Mouse (Mus musculus) inflammation-experienced regulatory T-cells, adult 6 months (primary cell): ENCODE data around the gene Ehhadh. TPM values are rescaled to one million over a fixed set of nuclear protein-coding genes. Genes with fewer than 3 reads are reported as not detected.
"Not testable (repeated sequence)": the region's sequence is repeated elsewhere in the genome, so short reads cannot be mapped to it uniquely, and the experiment has no call there.

Source experiments
- ATAC-seq: one replicate; pipeline ENCODE4 v1.8.0; 2017
- polyA plus RNA-seq, 3 experiments: library from polyadenylated mRNA; unstranded; fragments of 100-300 nt; shearing (Covaris generic); gene quantifications; one replicate each; pipeline ENCODE4 v1.2.1; 2017

Gene Ehhadh
- 1 to 10 TPM; 3.2 to 7.9 (median 6.3) TPM for polyA plus RNA-seq

DNA sequence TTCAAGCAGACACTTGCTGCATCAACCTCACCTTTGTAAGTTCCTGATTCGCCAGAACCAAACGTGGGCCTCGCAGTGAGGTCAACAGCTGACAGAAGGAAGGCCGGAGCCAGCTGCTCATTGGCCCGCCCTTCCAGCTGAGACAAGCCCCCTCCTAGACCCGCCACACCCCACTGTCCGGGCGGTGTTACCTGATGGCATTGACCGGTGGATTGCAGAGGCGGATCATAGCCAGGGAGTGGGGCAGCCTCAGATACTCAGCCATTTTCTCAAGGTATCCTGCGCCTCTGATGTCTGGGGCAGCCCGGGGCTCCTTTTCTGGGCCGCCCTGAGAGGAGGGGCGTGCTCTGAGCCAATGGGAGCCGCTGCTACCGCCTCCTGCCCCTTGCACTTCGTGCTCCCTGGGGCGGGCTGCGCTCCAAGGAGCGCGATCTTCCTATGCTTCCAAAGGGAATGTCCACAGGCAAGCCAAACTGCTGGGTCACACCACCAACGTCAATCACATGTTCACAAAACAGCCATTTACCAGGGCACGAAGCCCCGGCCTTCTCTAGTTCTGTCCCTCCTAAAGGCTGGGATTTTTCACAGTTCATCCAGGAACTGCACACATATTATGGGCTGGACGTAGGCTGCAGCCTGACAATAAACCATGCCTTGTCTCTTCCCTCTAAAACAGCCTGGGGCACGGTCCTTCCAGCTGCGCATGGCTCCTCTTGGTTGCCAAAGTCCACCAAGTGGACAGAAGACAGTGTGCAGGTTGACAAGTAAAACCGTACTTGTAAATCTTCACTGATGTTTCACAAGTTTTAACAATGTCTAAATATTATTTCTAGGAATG, at the start of gene Ehhadh:
TSS of gene Ehhadh (minus strand) at position 292 of the 838 bp plus-strand sequence.
- peak; percentile 94 for ATAC-seq

- peak; percentile 45 for ATAC-seq
Measured at GRCm38 (mm10) chr16:21836311-21837072, 48.9 kb upstream of the Ehhadh start.

GRCm38 (mm10) chr16:21835584-21835931, 48.0 kb upstream of the Ehhadh start:
- peak; percentile 80 for ATAC-seq

DNA sequence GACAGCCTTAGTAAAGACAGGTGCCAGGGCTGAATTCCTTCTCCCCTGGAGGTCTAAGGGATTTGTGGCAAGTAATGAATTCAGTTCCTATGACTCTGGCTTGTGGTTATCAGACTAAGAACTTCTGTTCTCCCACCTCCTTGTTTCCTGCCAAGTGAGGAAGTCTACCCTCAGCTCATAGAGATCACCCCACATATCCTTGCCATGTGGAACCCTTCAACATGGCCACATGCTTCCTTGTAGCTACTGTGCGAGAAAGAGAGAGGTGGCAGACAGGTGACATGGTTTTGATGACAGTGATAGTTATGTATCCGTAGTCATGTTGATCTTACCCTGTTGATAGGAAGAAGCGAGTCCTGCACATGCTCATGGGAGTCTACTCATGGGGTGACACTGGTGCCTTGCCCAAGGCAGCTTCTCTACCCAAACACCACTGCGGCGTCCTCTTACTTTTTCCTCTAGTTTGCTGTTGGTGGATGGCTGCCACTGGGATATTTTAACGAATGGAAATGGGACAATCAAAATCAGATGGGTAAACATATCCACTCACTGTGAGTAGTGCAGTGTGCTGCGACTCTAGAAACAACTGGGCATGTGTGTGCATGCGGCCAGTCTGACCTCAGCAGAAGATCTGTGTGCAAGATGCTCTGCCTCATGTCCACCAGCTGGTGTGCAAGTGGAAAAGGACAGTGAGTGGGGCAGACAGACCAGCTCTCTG, 47.4 kb upstream of the Ehhadh start:
- peak; percentile 12 for ATAC-seq

GRCm38 (mm10) chr16:21833970-21834369, 46.4 kb upstream of the Ehhadh start:
- no peak for ATAC-seq

DNA sequence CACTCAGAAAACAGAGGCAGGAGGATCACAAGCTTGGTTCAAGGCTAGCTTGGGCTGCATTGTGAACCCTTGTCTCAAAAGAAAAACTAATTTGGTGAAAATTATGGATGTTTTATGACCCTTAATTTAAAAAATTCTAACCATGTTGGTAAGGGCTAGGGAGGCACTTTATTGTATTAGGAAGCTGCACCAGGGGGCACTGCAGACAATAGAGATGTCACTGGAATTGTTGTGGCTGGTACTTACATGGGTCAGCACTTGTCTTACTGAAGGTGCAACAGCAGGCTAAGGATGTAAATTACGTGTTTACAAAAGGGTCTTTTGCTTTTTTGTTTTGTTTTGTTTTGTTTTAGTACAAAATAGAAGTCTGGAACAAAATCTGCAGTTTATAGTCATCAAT, 45.9 kb upstream of the Ehhadh start:
- no peak for ATAC-seq

- ATAC-seq: no peak
Measured at GRCm38 (mm10) chr16:21831764-21832163, 44.2 kb upstream of the Ehhadh start.

DNA sequence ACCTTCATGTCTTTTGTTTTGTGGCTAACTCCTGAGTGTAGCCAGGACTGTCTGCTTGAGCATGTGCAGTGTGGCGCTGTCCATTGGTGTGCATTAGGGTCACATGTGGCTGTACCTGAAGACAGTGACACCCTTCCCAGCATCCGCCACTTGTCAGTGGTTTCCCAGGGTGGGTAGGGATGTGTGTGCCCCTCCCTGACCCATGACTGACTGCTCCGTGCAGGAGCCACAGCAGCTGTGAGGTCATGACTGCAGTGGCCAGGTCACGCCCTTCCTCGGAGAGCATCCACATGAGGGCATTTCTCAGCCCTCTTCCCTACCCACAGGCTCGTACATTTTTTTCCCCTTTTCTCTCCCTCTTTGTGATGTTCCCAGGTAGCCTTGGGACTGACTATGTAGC, 43.2 kb upstream of the Ehhadh start:
- no peak for ATAC-seq

GRCm38 (mm10) chr16:21829711-21830110, 42.1 kb upstream of the Ehhadh start:
- ATAC-seq: no peak

- no peak for ATAC-seq
Measured at GRCm38 (mm10) chr16:21827581-21827980, 40.0 kb upstream of the Ehhadh start.

- ATAC-seq: no peak
Measured at GRCm38 (mm10) chr16:21827153-21827552, 39.5 kb upstream of the Ehhadh start.

DNA sequence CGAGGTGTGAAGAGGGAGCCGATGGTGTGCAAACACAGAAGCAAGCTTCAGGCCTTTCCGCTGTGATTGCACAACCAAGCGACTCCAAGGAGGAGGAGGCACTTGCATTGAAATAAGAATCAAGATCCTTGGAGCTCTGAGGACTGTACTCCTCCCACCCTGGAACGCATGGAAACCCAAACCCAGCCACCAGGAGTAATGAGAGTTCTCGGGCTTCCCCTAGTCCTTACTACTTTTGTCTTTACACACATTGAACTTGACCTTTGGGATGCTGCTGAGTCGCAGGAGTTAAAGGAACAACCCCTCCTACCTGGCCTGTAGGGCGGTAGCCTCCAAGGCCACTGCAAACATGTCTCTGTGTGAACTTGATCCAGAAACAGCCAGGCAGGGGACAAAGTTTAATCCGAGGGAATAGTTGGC, 38.0 kb upstream of the Ehhadh start:
- ATAC-seq: no peak

DNA sequence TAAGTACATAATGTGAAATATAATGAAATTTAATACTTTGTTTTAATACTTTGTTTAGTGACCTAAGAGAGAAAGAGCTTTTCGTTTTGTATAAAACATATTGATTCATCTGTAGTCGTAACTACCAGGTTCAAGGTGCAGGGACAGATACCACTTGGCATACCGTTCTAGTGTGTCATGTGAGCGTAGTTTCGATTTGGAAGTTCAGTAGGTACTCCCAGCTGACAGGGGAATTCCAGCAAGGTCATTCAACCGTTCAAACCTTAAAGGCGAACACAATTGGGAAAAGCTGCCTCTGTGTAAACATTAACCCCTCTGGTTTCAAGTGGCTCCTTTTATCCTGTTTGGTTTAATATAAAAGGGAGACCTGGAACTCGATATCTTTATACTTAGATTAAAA, 31.0 kb upstream of the Ehhadh start:
- no peak for ATAC-seq

GRCm38 (mm10) chr16:21818132-21818531, 30.5 kb upstream of the Ehhadh start:
- no peak for ATAC-seq

GRCm38 (mm10) chr16:21815669-21816010, 28.0 kb upstream of the Ehhadh start:
- ATAC-seq: no peak

- peak; percentile 80 for ATAC-seq
Measured at GRCm38 (mm10) chr16:21814861-21815668, 27.5 kb upstream of the Ehhadh start.

GRCm38 (mm10) chr16:21813164-21813834, 25.7 kb upstream of the Ehhadh start:
- ATAC-seq: no peak

GRCm38 (mm10) chr16:21807786-21808185, 20.2 kb upstream of the Ehhadh start:
- ATAC-seq: not testable (repeated sequence)

DNA sequence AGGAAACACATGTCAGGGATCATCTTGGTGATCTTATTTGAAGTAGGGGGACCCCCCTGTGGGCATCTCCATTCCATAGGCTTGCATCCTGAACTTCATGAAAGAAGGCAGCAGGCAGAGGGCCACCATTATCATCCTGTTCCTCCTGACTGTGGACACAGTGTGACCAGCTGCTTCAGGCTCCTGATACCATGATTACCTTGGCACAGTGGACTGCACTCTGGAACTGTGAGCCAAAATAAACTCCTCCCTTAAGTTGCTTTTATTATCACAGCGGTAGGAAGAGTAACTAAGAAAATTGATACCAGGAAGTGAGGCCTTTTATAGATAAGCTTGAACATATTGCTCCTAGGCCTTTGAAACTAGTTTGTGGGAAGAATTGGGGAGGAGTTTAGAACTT, 19.3 kb upstream of the Ehhadh start:
- no peak for ATAC-seq

GRCm38 (mm10) chr16:21804258-21804657, 16.7 kb upstream of the Ehhadh start:
- no peak for ATAC-seq

- no peak for ATAC-seq
Measured at GRCm38 (mm10) chr16:21795071-21795470, 7.5 kb upstream of the Ehhadh start.

- ATAC-seq: no peak
Measured at GRCm38 (mm10) chr16:21794697-21795045, 7.1 kb upstream of the Ehhadh start.
